ENCODE assay signal across 8 mouse cellular contexts in the genomic region with DNA sequence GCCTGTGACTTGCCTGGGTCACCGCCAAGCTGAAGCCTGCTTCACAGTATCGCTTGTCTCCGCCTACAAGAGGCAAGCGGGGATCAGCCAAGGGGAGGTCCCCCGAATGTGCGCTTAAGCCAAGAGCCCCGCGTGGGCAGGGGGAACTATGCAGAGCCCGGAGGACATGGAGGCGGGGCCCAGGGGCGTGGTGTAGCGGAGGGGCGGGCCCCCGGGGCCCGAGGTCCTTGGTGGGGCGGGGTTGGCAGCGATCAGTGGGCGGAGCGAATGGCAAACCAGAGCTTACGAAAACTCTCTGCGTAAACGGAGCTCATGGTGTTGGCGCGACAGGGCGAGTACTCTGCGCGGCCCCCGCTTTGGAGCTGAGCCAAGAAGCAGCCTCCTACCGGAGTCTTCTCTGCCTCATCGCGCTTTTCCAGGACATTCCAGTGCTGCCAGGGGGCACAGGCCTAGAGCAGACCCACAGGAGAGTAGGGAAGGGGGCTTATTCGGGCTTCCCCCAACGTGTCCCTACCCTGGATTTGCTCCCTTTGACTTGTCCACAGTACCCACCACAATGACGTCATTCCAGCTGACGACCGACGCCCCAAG. TPM values are rescaled to one million over a fixed set of nuclear protein-coding genes. Genes with fewer than 3 reads are reported as not detected.
DNase-seq lines count a peak whose midpoint lies in the region; ATAC-seq and TF ChIP-seq lines count a peak whose summit lies in the region.

No protein-coding gene starts in this region.

- no peaks in the 10 kb centered on the region for H3K9me3 ChIP-seq in embryonic facial prominence, embryonic 15.5 days (replicated peaks)
- H3K9me3 ChIP-seq in limb, embryonic 14.5 days (ENCODE audit: control insufficient read depth, low read length) = no peaks in the 10 kb centered on the region
- H3K9me3 ChIP-seq in midbrain, postnatal 0 days (ENCODE audit: low read length) = no peaks in the 10 kb centered on the region

- H3K4me1 ChIP-seq in bone marrow, adult 2 months (ENCODE audit: control insufficient read depth, insufficient read depth, low read length) = no peaks in the 10 kb centered on the region; the same call in 1 of the 2 replicates
- peaks cover 23% of the 10 kb centered on the region for H3K4me1 ChIP-seq in embryonic facial prominence, embryonic 15.5 days
- H3K4me1 ChIP-seq in limb, embryonic 14.5 days (ENCODE audit: control insufficient read depth, insufficient read depth, low read length) = peaks cover 18% of the 10 kb centered on the region
- H3K4me1 ChIP-seq in midbrain, postnatal 0 days (ENCODE audit: insufficient read depth, low read length) = peaks cover 8% of the 10 kb centered on the region

- H3K36me3 ChIP-seq in embryonic facial prominence, embryonic 15.5 days = no peaks in the 10 kb centered on the region
- no peaks in the 10 kb centered on the region for H3K36me3 ChIP-seq in limb, embryonic 14.5 days (ENCODE audit: control insufficient read depth, insufficient read depth, low read length)
- H3K36me3 ChIP-seq in midbrain, postnatal 0 days (ENCODE audit: insufficient read depth, low read length) = no peaks in the 10 kb centered on the region

- WGBS in bone marrow, adult 2 months = under 1% methylated on average over 37 of the region's 37 CpGs
- WGBS in embryonic facial prominence, embryonic 15.5 days = under 1% methylated on average over 37 of the region's 37 CpGs
- under 1% methylated on average over 34 of the region's 37 CpGs for WGBS in limb, embryonic 14.5 days
- WGBS in midbrain, postnatal 0 days = under 1% methylated on average over 37 of the region's 37 CpGs

- H3K4me3 ChIP-seq in bone marrow, adult 2 months (replicated peaks; ENCODE audit: control insufficient read depth, low read depth, low read length) = peak overlapping the region; percentile 47
- H3K4me3 ChIP-seq in embryonic facial prominence, embryonic 15.5 days (replicated peaks) = peak overlapping the region; percentile 48
- H3K4me3 ChIP-seq in limb, embryonic 14.5 days (replicated peaks; ENCODE audit: low read length) = peak overlapping the region; percentile 48
- peak overlapping the region; percentile 42 for H3K4me3 ChIP-seq in midbrain, postnatal 0 days (ENCODE audit: low read depth, low read length)

- no peak for TF ChIP-seq CTCF in bone marrow, adult 2 months (IDR thresholded peaks at IDR 0.05; ENCODE audit: control insufficient read depth, insufficient read depth, low read length)
- no peak; the same call in 1 of the 2 replicates for TF ChIP-seq CTCF in midbrain, postnatal 0 days (IDR thresholded peaks at IDR 0.05)

- peak; percentile 37; the same call in 1 of the 2 replicates for TF ChIP-seq POLR2A in bone marrow, adult 2 months (IDR thresholded peaks at IDR 0.05; ENCODE audit: borderline replicate concordance, control insufficient read depth, low read depth, low read length)
- TF ChIP-seq POLR2A in limb, embryonic 14.5 days (IDR thresholded peaks at IDR 0.05; ENCODE audit: borderline replicate concordance, extremely low read depth, insufficient read depth, insufficient read length) = no peak

- H3K27ac ChIP-seq in bone marrow, adult 2 months (ENCODE audit: control insufficient read depth, insufficient read depth, low read depth, low read length, poor library complexity) = 0 out of 2 replicates have a peak overlapping the region, but pooled peaks have one; percentile 19
- peak overlapping the region; percentile 90 for H3K27ac ChIP-seq in embryonic facial prominence, embryonic 15.5 days (replicated peaks)
- peak overlapping the region; percentile 46; the same call in 1 of the 2 replicates for H3K27ac ChIP-seq in limb, embryonic 14.5 days (replicated peaks; ENCODE audit: low read depth, low read length)
- peak overlapping the region; percentile 59 for H3K27ac ChIP-seq in midbrain, postnatal 0 days (ENCODE audit: low read depth, low read length)

- peak; percentile 96 for ATAC-seq in embryonic facial prominence, embryonic 15.5 days (ENCODE audit: insufficient number of reproducible peaks, low FRiP score, low TSS enrichment, low read depth)
- peak; percentile 95 for ATAC-seq in limb, embryonic 14.5 days (ENCODE audit: low FRiP score, low read depth)
- ATAC-seq in midbrain, postnatal 0 days (ENCODE audit: low FRiP score) = peak; percentile 87

- peak overlapping the region; percentile 28 for H3K9ac ChIP-seq in embryonic facial prominence, embryonic 15.5 days
- peak overlapping the region; percentile 50 for H3K9ac ChIP-seq in limb, embryonic 14.5 days (ENCODE audit: low read depth, low read length, severe bottlenecking)
- peak overlapping the region; percentile 48 for H3K9ac ChIP-seq in midbrain, postnatal 0 days (replicated peaks; ENCODE audit: low read length, poor library complexity, severe bottlenecking)

- peak overlapping the region; percentile 90 for H3K4me2 ChIP-seq in embryonic facial prominence, embryonic 15.5 days (replicated peaks)
- H3K4me2 ChIP-seq in limb, embryonic 14.5 days (replicated peaks; ENCODE audit: low read depth, low read length, severe bottlenecking) = peak overlapping the region; percentile 91
- H3K4me2 ChIP-seq in midbrain, postnatal 0 days (ENCODE audit: low read depth, low read length, poor library complexity, severe bottlenecking) = peak overlapping the region; percentile 82

- peak; percentile 97 for DNase-seq in 416B (ENCODE audit: low read depth)
- peak; percentile 97 for DNase-seq in heart, adult 8-10 months (ENCODE audit: low spot score)
- peak; percentile 97 for DNase-seq in kidney, adult 9 months
- peak; percentile 97 for DNase-seq in limb, embryonic 14.5 days (ENCODE audit: low spot score)
- peak; percentile 95 for DNase-seq in midbrain, postnatal 0 days (ENCODE audit: low spot score)
- DNase-seq in spleen, postnatal 14 days (ENCODE audit: low spot score in 2 of 2) = peak; percentile 89 to 90

- H3K27me3 ChIP-seq in embryonic facial prominence, embryonic 15.5 days = no peaks in the 10 kb centered on the region
- H3K27me3 ChIP-seq in limb, embryonic 14.5 days (ENCODE audit: control insufficient read depth, insufficient read depth, low read length) = no peaks in the 10 kb centered on the region
- H3K27me3 ChIP-seq in midbrain, postnatal 0 days (ENCODE audit: insufficient read depth, low read length) = no peaks in the 10 kb centered on the region

RNA-seq across cellular contexts. Expression of a gene that starts 2.8 kb away (rescaled TPM):
- polyA plus RNA-seq in bone marrow, adult 2 months (2011; ENCODE audit: insufficient read depth, insufficient read length, low replicate concordance, missing spikeins) = 432 and 648 TPM in 2 replicates
- polyA plus RNA-seq in embryonic facial prominence, embryonic 15.5 days (2015; fragmentation: Nextera tagmentation; extraction: Ambion mirVana) = 9.1 and 9.5 TPM in 2 replicates
- 1 to 10 TPM; 3.4 to 7.2 (median 4.4) TPM for total RNA-seq in heart, adult 8-10 months (2022)
- 7.0 and 7.3 TPM in 2 replicates for polyA plus RNA-seq in limb, embryonic 14.5 days (2012; rRNA removed)
- polyA plus RNA-seq in limb, embryonic 14.5 days (2014; fragmentation: Nextera tagmentation; extraction: Ambion mirVana) = 3.5 and 5.0 TPM in 2 replicates
- 2.6 and 4.7 TPM in 2 replicates for total RNA-seq in midbrain, postnatal 0 days (2014; rRNA removed)
- 15.4 and 15.5 TPM in 2 replicates for polyA plus RNA-seq in midbrain, postnatal 0 days (2015; fragmentation: Nextera tagmentation; extraction: Ambion mirVana)

RNA-seq across cellular contexts. Expression of a gene that starts 19.7 kb away (rescaled TPM):
- 0.65 and 2.7 TPM in 2 replicates for polyA plus RNA-seq in bone marrow, adult 2 months (2011; ENCODE audit: insufficient read depth, insufficient read length, low replicate concordance, missing spikeins)
- polyA plus RNA-seq in embryonic facial prominence, embryonic 15.5 days (2015; fragmentation: Nextera tagmentation; extraction: Ambion mirVana) = 8.5 and 9.7 TPM in 2 replicates
- total RNA-seq in heart, adult 8-10 months (2022) = 1 to 10 TPM; 2.5 to 5.4 (median 3.6) TPM
- 56.8 and 85.1 TPM in 2 replicates for polyA plus RNA-seq in limb, embryonic 14.5 days (2012; rRNA removed)
- polyA plus RNA-seq in limb, embryonic 14.5 days (2014; fragmentation: Nextera tagmentation; extraction: Ambion mirVana) = 8.9 and 10.0 TPM in 2 replicates
- total RNA-seq in midbrain, postnatal 0 days (2014; rRNA removed) = 584 and 605 TPM in 2 replicates
- polyA plus RNA-seq in midbrain, postnatal 0 days (2015; fragmentation: Nextera tagmentation; extraction: Ambion mirVana) = 22.5 and 25.4 TPM in 2 replicates

RNA-seq across cellular contexts. Expression of a gene that starts 37.0 kb away (rescaled TPM):
- polyA plus RNA-seq in bone marrow, adult 2 months (2011; ENCODE audit: insufficient read depth, insufficient read length, low replicate concordance, missing spikeins) = 57.7 and 87.0 TPM in 2 replicates
- 196 and 199 TPM in 2 replicates for polyA plus RNA-seq in embryonic facial prominence, embryonic 15.5 days (2015; fragmentation: Nextera tagmentation; extraction: Ambion mirVana)
- total RNA-seq in heart, adult 8-10 months (2022) = 10 to 100 TPM; 76.5 to 84.8 (median 79.6) TPM
- polyA plus RNA-seq in limb, embryonic 14.5 days (2012; rRNA removed) = 120 and 135 TPM in 2 replicates
- 118 and 133 TPM in 2 replicates for polyA plus RNA-seq in limb, embryonic 14.5 days (2014; fragmentation: Nextera tagmentation; extraction: Ambion mirVana)
- 74.2 and 78.0 TPM in 2 replicates for total RNA-seq in midbrain, postnatal 0 days (2014; rRNA removed)
- polyA plus RNA-seq in midbrain, postnatal 0 days (2015; fragmentation: Nextera tagmentation; extraction: Ambion mirVana) = 90.4 and 91.7 TPM in 2 replicates

RNA-seq across cellular contexts. Expression of a gene that starts 59.4 kb away (rescaled TPM):
- polyA plus RNA-seq in bone marrow, adult 2 months (2011; ENCODE audit: insufficient read depth, insufficient read length, low replicate concordance, missing spikeins) = 207 and 269 TPM in 2 replicates
- 197 and 199 TPM in 2 replicates for polyA plus RNA-seq in embryonic facial prominence, embryonic 15.5 days (2015; fragmentation: Nextera tagmentation; extraction: Ambion mirVana)
- total RNA-seq in heart, adult 8-10 months (2022) = 100 to 1,000 TPM; 174 to 204 (median 197) TPM
- polyA plus RNA-seq in limb, embryonic 14.5 days (2012; rRNA removed) = 120 and 181 TPM in 2 replicates
- 179 and 195 TPM in 2 replicates for polyA plus RNA-seq in limb, embryonic 14.5 days (2014; fragmentation: Nextera tagmentation; extraction: Ambion mirVana)
- total RNA-seq in midbrain, postnatal 0 days (2014; rRNA removed) = 139 and 176 TPM in 2 replicates
- polyA plus RNA-seq in midbrain, postnatal 0 days (2015; fragmentation: Nextera tagmentation; extraction: Ambion mirVana) = 132 and 148 TPM in 2 replicates

Comparison
In these comparisons a context has a peak if more than half of its experiments do, and no peak if none do; other contexts are left out.
1. Peak in every context shown above with its lines: DNase-seq, ATAC-seq, H3K4me3 ChIP-seq and H3K27ac ChIP-seq.
2. H3K27ac ChIP-seq: peak in every context shown above with its lines; median percentile 90 in embryonic facial prominence, embryonic 15.5 days; 59 in midbrain, postnatal 0 days; 46 in limb, embryonic 14.5 days; 19 in bone marrow, adult 2 months.
3. RNA of a gene that starts 2.8 kb away (polyA plus RNA-seq): 432 to 648 TPM in bone marrow, adult 2 months; 15.4 to 15.5 TPM in midbrain, postnatal 0 days, 9.1 to 9.5 TPM in embryonic facial prominence, embryonic 15.5 days and 3.5 to 7.3 TPM in limb, embryonic 14.5 days; every median in the first group is over 10 times any median in the second.